Mouse (Mus musculus) megakaryocyte, embryonic 14.5 days (primary cell): ENCODE data around the gene Zfp706.
"Not testable (repeated sequence)": the region's sequence is repeated elsewhere in the genome, so short reads cannot be mapped to it uniquely, and the experiment has no call there.

Experiments
- FLI1 ChIP-seq: IDR thresholded peaks from 2 replicates; pipeline ENCODE4 v1.6.1; 2012; ENCODE audit warnings: low read length, inconsistent platforms, mixed read lengths
- GATA1 ChIP-seq: IDR thresholded peaks from 3 replicates; pipeline ENCODE4 v1.6.1; 2012; ENCODE audit warnings: mixed read lengths, low read length, inconsistent platforms, borderline replicate concordance

GRCm38 (mm10) chr15:36999602-37000001 lies 8.0 kb downstream of the Zfp706 start:
- not testable (repeated sequence) for TF ChIP-seq GATA1, FLI1
